10 mouse cellular contexts compared by ENCODE assay signal in genomic region chr1:105842950-105843349, GRCm38 (mm10).
DNase-seq lines count a peak whose midpoint lies in the region; ATAC-seq and TF ChIP-seq lines count a peak whose summit lies in the region.
"Had no signal": no experiment of that assay in that cellular context is flagged by ENCODE, and none has a peak within 500 bp of the region (broad histone marks: within the 10 kb centered on the region; RNA-seq: fewer than 3 reads in every experiment).

No protein-coding gene starts in this region.

- no peaks in the 10 kb centered on the region for H3K36me3 ChIP-seq in lung, postnatal 0 days (ENCODE audit: insufficient read depth, low read length)
- H3K36me3 ChIP-seq in forebrain, postnatal 0 days (ENCODE audit: insufficient read depth) = no peaks in the 10 kb centered on the region
- H3K36me3 ChIP-seq in limb, embryonic 14.5 days (ENCODE audit: control insufficient read depth, insufficient read depth, low read length) = no peaks in the 10 kb centered on the region
- H3K36me3 ChIP-seq in stomach, embryonic 15.5 days = no peaks in the 10 kb centered on the region
- H3K36me3 ChIP-seq: liver, embryonic 15.5 days had no signal

- no peaks in the 10 kb centered on the region for H3K9me3 ChIP-seq in lung, postnatal 0 days (ENCODE audit: low read length)
- H3K9me3 ChIP-seq in forebrain, postnatal 0 days (ENCODE audit: low read length) = no peaks in the 10 kb centered on the region
- no peaks in the 10 kb centered on the region for H3K9me3 ChIP-seq in limb, embryonic 14.5 days (ENCODE audit: control insufficient read depth, low read length)
- no peaks in the 10 kb centered on the region for H3K9me3 ChIP-seq in stomach, embryonic 15.5 days
- H3K9me3 ChIP-seq: liver, embryonic 15.5 days had no signal

- 30% methylated on average over 9 of the region's 10 CpGs for WGBS in lung, postnatal 0 days
- 12% methylated on average over 10 of the region's 10 CpGs for WGBS in forebrain, postnatal 0 days
- WGBS in limb, embryonic 14.5 days = 17% methylated on average over 9 of the region's 10 CpGs
- 13% methylated on average over 10 of the region's 10 CpGs for WGBS in stomach, embryonic 15.5 days

- H3K4me2 ChIP-seq in lung, postnatal 0 days (replicated peaks; ENCODE audit: low read depth, low read length) = 0 out of 2 replicates have a peak overlapping the region, but pooled peaks have one; percentile 9
- H3K4me2 ChIP-seq in forebrain, postnatal 0 days (ENCODE audit: low read depth) = peak overlapping the region; percentile 60
- H3K4me2 ChIP-seq in limb, embryonic 14.5 days (replicated peaks; ENCODE audit: low read depth, low read length, severe bottlenecking) = peak overlapping the region; percentile 16; the same call in 1 of the 2 replicates
- peak overlapping the region; percentile 37; the same call in 1 of the 2 replicates for H3K4me2 ChIP-seq in stomach, embryonic 15.5 days
- H3K4me2 ChIP-seq: liver, embryonic 15.5 days had no signal

- no peak for TF ChIP-seq CTCF in lung, postnatal 0 days (IDR thresholded peaks at IDR 0.05)
- TF ChIP-seq CTCF in forebrain, postnatal 0 days (IDR thresholded peaks at IDR 0.05; ENCODE audit: low read depth) = no peak

- no peaks in the 10 kb centered on the region; the same call in 1 of the 2 replicates for H3K4me1 ChIP-seq in lung, postnatal 0 days (ENCODE audit: insufficient read depth, low read depth, low read length)
- 0 out of 2 replicates have a peak, but pooled peaks cover 4% of the 10 kb centered on the region for H3K4me1 ChIP-seq in forebrain, postnatal 0 days (ENCODE audit: insufficient read depth)
- peaks cover 5% of the 10 kb centered on the region; the same call in 1 of the 2 replicates for H3K4me1 ChIP-seq in limb, embryonic 14.5 days (ENCODE audit: control insufficient read depth, insufficient read depth, low read length)
- 0 out of 2 replicates have a peak, but pooled peaks cover 3% of the 10 kb centered on the region for H3K4me1 ChIP-seq in stomach, embryonic 15.5 days
- H3K4me1 ChIP-seq: liver, embryonic 15.5 days had no signal

- H3K9ac ChIP-seq in lung, postnatal 0 days (replicated peaks; ENCODE audit: low read depth) = no peak overlapping the region
- peak overlapping the region; percentile 56 for H3K9ac ChIP-seq in forebrain, postnatal 0 days
- no peak overlapping the region for H3K9ac ChIP-seq in limb, embryonic 14.5 days (ENCODE audit: low read depth, low read length, severe bottlenecking)
- H3K9ac ChIP-seq in stomach, embryonic 15.5 days = no peak overlapping the region
- H3K9ac ChIP-seq: liver, embryonic 15.5 days had no signal

- TF ChIP-seq EP300 in lung, postnatal 0 days (IDR thresholded peaks at IDR 0.05) = no peak

- H3K27ac ChIP-seq in lung, postnatal 0 days (ENCODE audit: low read length) = no peak overlapping the region
- H3K27ac ChIP-seq in forebrain, postnatal 0 days (ENCODE audit: low read depth, low read length) = peak overlapping the region; percentile 60; the same call in 1 of the 2 replicates
- no peak overlapping the region for H3K27ac ChIP-seq in limb, embryonic 14.5 days (replicated peaks; ENCODE audit: low read depth, low read length)
- no peak overlapping the region for H3K27ac ChIP-seq in stomach, embryonic 15.5 days
- H3K27ac ChIP-seq: layer of hippocampus, adult 2 months; liver, embryonic 15.5 days had no signal

- ATAC-seq in lung, postnatal 0 days = no peak
- peak; percentile 80 for ATAC-seq in forebrain, postnatal 0 days
- ATAC-seq in limb, embryonic 14.5 days (ENCODE audit: low FRiP score, low read depth) = no peak
- ATAC-seq in stomach, embryonic 15.5 days (ENCODE audit: insufficient read depth, low FRiP score, low read depth) = no peak; the same call in 1 of the 2 replicates

- no peak for TF ChIP-seq POLR2A in limb, embryonic 14.5 days (IDR thresholded peaks at IDR 0.05; ENCODE audit: borderline replicate concordance, extremely low read depth, insufficient read depth, insufficient read length)

- DNase-seq in lung, postnatal 0 days (ENCODE audit: low spot score) = no peak
- no peak for DNase-seq in lung, postnatal 36 days
- DNase-seq in forebrain, postnatal 0 days = peak; percentile 47
- DNase-seq in limb, embryonic 14.5 days (ENCODE audit: low spot score) = no peak
- DNase-seq in testis, postnatal 14 days (ENCODE audit: low spot score) = no peak
- no peak for DNase-seq in cerebellum, postnatal 14 days
- DNase-seq: spleen, adult 18-20 months had no signal

- no peak overlapping the region for H3K4me3 ChIP-seq in lung, postnatal 0 days (ENCODE audit: low read depth, low read length)
- H3K4me3 ChIP-seq in forebrain, postnatal 0 days (ENCODE audit: low read depth, low read length) = peak overlapping the region; percentile 27
- no peak overlapping the region for H3K4me3 ChIP-seq in limb, embryonic 14.5 days (replicated peaks; ENCODE audit: low read length)
- H3K4me3 ChIP-seq in stomach, embryonic 15.5 days (replicated peaks) = no peak overlapping the region
- H3K4me3 ChIP-seq: liver, embryonic 15.5 days had no signal

- H3K27me3 ChIP-seq in lung, postnatal 0 days (replicated peaks; ENCODE audit: insufficient read depth, low read length) = no peaks in the 10 kb centered on the region; the same call in 1 of the 2 replicates
- no peaks in the 10 kb centered on the region for H3K27me3 ChIP-seq in forebrain, postnatal 0 days (ENCODE audit: insufficient read depth, low read length)
- peaks cover 11% of the 10 kb centered on the region for H3K27me3 ChIP-seq in limb, embryonic 14.5 days (ENCODE audit: control insufficient read depth, insufficient read depth, low read length)
- H3K27me3 ChIP-seq in stomach, embryonic 15.5 days (replicated peaks) = no peaks in the 10 kb centered on the region

Comparison
In these comparisons a context has a peak if more than half of its experiments do, and no peak if none do; other contexts are left out.
1. H3K4me2 ChIP-seq: peak in every context shown above with its lines; median percentile 60 in forebrain, postnatal 0 days; 37 in stomach, embryonic 15.5 days; 16 in limb, embryonic 14.5 days; 9 in lung, postnatal 0 days.